Mouse (Mus musculus) MEL-GATA-1-ER (cell line): ENCODE data around the gene Dmbx1.

Source experiments
- DNase-seq: peaks from one replicate; pipeline ENCODE4 v3.0.0-alpha.2; 2012; ENCODE audit warnings: low read depth; ENCODE audit errors: extremely low read depth

Dmbx1 gene

DNA sequence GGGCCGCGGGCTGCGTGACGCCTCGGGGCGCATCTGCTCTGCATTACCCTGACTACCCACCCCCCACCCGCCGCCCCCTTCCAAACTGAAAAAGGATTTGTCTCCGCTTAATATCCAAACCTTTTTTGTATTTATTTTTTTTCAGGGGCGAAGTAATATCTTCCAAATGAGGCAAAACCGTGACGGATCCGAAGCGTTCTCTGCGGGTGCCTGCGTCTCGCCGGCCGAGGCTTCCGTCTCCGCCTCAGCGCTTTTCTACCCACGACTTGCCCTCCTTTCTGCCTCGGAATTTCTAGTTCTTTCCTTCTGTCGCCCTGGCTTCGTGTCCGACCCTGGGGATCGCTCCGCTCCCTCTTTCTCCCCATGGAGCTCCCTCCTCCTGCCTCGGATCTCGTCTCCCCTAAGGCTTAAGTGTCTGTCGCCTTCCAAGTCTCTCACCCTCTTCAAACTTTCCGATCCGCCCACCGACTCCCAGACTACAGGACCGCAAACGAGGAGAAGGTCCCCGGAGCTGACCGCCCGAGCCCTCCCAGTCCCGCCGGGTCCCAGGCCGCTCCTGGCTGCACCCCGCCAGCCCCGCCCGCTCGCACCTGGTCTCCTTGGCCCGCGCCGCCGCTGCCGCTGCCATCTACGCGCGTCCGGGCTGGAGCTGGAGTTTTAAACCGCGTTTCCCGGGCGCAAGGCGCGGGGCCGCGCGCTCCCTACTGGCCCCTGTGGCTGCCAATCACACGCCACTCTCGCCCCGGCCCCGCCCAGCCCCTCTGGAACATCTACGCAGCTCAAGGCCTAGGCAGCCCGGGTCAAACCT, at the start of gene Dmbx1:
Gene Dmbx1, minus strand, starts transcription at position 632 of the 808 bp plus-strand sequence.
- DNase-seq = peak; percentile 56

DNA sequence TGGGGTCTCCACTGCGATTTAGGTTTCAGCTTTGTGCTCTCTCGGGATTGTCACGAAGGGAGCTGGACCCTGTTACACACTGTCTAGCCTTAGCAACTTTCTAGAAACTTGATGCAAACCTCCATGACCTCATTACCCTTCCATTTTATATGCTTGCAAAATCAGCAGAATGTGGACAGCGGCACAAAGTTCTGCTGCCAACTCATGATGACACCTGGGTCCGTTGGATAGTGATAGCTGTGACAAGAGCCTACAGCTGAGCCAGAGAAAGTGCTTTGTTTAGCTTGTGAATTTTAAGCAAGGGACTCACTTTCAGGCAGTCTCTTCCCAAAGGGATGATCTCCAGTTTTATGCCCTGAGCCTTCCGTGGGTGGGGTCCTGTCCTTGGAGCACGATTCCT, 49.7 kb upstream of the Dmbx1 start:
- DNase-seq = no peak

DNA sequence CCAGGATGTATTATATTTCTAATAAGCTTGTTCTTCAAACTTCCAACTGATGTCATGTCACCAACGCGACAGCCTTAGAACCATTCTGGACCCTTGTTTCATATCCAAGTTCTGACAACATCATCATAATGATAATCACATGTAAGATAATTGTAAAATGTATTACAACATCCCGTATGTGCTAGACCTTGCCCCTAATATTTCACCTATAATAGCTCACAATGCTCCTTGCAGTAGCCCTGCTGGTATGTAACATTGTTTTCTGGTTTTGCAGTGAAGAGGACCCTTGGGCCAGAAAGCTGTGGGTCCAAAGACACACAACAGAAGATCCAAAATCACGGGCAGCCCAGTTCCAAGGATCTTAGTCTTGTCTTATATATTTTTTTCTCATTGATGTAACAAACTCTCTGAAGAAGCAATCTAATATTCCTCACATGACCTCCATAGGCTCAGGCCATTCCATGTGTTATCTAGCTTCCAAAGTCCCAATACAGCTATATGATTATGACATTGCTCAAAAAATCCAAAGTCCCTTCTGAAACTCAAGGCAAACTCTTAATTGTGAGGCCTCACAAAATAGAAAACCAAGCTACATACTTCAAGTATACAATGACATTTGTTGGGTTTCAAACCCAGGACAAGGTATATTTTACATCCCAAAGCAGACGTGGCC, 48.3 kb upstream of the Dmbx1 start:
- no peak for DNase-seq

DNA sequence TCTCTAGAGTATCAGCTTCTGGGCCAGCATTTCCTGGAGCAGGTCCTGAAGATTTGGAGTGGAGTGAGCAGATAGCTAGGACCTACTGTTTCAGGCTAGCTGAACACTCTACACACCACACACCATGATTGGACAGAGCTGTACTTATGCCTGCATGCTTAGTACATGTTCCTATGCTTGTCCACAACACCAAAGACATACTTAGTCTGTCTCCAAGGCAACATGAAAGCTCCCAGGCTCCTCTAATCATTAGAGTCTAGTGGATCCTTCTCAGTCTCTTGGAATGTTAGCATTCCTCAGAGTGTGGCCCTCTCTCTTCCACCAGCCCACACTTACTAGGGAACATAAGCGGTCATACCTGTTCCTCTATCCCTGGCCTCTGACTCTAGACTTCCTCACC, 47.7 kb upstream of the Dmbx1 start:
- no peak for DNase-seq

DNA sequence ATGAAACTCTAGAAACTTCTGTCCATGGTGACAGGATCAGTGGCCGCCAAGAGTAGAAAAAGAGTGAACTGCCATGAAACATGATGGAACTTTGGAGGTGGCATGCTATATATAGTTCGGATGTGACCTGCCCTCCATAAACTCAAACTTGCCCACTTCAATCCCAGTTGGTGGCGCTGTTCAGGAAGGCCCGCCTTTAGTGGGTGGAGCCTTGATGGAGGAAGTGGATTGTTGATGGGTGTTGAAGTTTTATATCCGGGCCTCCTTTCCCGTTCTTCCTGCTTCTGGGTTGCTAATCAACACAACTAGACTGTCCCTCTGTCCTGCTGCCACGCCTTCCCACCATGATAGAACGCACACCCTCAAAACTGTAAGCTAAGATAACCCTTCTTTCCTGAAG, 45.2 kb upstream of the Dmbx1 start:
- peak; percentile 90 for DNase-seq

DNA sequence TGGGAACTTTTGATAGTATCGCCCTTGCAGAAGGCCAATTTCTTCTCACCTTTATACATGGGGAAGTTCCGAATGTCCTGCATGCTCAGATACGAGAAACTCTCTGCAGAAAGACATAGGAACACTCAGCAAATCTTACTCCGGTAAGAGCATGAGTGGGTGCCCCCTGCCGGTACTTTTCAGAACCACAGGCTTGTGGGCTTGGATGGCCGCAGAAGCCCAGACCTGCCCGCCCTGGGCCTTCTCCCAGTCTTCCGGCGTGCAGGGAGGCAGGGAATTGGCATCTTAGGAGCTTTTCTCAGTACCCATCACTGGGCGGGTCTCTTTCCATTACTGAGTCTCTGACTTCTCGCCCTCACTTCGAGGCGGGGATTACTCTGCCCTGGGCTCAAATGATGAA, 44.4 kb upstream of the Dmbx1 start:
- DNase-seq = peak; percentile 68

DNA sequence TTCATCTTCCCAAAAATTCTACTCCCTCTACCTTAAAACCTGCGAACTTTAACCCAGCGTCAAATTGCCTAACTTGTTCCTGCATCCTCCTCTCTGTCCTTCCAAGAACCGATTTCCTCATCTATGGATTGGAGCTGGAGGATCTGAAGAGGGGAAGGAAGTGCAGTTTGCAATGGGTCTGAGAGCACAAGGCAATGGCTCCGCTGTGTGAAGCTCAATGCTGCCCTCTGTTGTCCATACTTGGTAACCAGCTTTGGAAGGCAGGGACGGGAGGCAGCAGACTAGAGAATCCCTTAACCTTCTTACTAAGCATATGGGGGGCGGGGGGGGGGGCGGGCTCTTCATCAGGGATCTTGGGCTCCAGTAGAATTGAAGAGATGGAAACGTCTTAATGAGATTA, 41.0 kb upstream of the Dmbx1 start:
- peak; percentile 74 for DNase-seq

DNA sequence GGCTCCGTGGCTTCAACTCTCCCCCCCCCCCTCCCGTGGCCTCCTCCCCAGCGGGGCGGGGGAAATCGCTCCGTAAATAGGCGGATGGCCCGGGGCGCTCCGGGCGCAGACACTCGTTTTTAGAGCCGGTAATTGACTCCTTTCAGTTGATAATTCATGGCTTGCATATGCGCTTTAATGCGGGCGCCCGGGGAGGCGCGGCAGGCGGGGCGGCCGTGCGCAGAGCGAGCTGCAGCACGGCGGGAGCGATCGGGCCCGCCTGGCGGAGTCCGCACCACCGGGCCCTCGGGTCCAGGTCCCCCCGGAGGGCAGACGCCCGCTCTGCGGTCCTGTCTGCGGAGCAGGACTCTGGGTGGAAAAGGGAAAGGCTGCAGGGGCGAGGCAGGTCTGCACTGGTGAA, 39.7 kb upstream of the Dmbx1 start:
- DNase-seq = no peak

DNA sequence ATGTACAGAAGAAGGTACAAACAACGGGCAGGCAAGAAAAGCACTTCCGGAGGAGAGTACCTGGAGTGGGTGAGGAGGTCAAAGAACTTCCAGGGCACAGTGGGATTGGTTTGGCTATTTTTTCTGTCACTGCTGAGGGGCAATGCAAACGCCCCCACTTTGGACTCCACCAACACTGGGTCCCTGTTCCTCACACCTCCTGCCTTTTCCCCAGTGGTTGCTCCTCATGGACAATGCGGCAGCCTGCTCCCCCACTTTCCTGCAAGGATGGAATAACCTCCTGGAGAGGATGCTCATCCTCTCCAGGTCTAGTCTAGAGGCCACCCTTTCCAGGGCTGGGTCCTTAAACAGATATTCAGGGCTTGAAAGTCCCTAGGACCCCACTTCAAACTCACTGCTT, 39.2 kb upstream of the Dmbx1 start:
- DNase-seq = no peak

DNA sequence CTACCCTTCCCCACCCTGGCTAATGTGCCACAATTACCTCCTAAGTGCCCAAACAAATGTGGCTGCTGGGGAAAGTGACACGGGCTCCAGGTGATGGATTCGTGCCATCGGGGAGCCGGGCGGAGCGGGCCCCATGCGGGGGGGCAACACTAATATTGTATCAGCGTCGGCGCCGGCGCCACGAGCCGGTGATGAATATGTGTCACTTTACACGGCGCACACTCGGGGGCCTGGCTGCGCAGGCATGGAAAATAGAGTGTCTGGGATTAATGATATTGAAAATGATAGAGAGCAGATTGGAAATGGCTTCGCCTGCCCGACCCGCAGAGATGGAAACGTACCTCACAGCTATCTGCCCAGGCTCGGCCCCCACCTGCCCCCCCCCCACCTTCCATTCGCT, 32.8 kb upstream of the Dmbx1 start:
- no peak for DNase-seq

DNA sequence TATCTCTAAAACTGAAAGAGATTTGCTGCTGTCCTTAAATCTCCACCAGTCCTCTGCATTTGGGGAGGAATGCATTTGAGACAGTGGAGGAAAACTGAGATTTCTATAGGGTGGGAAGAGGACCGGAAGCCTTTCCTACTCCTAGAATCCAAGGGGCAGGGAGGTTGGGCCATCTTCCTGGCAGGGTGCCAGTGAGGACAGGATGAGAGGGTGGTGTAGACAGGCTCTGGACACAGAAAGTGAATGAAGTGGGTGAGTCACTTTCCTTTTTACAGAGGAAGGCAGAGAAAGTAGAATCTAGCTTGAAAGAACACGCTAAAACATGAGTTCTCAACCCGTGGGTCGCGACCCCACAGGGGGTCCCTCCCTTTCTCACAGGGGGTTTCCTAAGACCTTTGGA, 24.7 kb upstream of the Dmbx1 start:
- DNase-seq = no peak

DNA sequence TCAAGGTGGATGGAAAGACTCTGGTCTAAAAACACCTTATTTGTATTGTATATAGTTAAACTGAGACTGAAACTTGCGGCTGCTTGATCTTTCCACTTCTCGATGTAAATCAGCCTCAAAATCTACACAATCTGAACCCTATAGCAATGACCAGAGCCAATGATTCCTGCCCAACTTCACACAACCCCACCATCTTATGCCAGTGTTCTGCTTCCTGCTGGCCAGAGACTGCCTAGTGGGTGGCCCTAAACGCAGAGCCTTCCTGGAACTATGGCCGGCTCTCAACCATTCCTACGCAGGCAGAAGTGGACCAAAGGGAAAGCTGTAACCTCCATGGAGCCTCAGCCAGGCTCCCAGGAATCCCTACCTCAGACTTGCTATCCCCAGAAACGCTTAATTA, 24.0 kb upstream of the Dmbx1 start:
- no peak for DNase-seq

DNA sequence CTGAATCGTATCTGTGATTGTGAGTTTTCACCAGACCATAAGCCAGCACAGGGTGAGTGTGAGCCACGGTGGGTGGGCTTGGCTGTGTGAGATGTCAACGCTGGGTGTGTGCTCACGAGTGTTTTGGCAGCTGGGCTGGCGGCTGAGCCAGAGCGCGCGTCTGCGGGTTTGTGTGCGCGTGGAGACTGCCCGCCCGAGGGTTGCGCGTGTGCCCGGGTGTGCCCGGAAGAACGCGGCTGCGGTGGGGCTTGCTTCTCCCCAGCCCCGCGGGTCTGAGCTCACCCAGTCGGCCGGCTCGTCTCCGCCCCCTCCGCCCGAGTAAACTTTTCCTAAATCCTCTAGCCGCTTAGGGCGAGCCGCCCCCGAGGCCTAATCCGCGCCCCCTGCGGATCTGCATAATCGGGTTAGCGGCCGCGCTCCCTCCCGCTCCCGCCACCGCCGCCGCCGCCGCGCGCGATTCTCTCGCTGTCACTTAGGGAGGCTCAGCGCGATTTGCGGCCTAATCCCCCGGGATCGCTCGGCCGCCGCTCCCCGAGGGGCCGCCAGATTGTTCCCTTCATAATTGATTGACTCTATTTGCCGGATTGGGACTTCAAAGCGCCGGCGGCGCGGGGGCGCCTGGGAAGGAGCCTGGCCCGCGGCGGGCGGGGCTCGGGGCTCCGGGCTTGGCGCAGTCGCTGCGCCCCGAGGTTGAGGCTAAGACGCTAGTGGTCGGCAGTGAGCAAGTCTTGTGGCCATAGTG, 23.1 kb upstream of the Dmbx1 start:
- no peak for DNase-seq

DNA sequence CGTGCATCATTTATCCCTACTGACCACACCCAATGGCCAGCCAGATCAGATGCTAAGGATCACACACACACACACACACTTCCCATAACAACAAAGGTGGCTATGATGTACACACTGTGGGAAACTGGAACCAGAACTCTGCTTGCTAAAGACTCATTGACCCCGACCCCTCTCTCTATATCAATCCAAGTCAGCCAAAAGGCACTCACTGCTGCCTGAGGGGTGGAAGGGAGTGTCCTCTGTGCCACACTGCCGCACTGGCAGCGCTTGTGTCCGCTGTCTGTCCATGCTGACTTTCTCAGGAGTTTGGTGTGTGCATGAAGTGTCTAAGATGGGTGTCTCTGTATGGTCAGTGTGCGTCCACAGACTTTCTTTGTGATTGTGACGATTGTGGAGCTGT, 22.3 kb upstream of the Dmbx1 start:
- no peak for DNase-seq

DNA sequence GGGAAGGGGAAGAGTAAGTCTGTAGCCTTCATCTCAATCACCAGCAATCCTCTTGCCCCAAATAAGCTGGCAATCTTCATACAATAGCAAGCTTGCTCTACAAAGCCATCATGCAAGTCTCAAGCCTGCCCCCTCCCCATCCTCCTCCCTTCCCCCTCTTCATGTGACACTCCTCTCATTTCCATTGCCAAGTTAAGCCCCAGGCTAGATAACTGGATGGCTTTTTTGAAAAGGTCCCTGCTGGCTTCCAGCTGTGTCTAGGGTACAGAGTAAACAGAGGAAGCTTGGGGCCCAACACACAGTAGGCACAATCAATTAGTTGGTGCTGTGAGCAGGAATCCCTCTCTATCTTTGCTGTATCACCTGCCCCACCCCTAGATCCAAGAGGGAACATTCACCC, 19.8 kb upstream of the Dmbx1 start:
- DNase-seq = no peak

DNA sequence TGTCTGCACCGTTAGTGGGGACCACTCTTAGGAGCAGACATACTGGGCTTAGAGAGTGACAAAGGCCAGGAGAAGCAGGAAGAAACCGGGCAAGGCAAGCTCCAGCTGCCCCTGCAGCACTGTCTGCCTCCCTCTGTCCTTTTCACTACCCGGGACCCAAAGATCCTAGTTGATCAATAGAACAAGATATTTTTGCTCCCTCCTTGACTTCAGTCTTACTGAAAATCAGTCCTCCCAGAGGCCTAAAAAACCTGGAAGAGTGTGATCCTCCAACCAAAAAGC, 15.7 kb upstream of the Dmbx1 start:
- no peak for DNase-seq

DNA sequence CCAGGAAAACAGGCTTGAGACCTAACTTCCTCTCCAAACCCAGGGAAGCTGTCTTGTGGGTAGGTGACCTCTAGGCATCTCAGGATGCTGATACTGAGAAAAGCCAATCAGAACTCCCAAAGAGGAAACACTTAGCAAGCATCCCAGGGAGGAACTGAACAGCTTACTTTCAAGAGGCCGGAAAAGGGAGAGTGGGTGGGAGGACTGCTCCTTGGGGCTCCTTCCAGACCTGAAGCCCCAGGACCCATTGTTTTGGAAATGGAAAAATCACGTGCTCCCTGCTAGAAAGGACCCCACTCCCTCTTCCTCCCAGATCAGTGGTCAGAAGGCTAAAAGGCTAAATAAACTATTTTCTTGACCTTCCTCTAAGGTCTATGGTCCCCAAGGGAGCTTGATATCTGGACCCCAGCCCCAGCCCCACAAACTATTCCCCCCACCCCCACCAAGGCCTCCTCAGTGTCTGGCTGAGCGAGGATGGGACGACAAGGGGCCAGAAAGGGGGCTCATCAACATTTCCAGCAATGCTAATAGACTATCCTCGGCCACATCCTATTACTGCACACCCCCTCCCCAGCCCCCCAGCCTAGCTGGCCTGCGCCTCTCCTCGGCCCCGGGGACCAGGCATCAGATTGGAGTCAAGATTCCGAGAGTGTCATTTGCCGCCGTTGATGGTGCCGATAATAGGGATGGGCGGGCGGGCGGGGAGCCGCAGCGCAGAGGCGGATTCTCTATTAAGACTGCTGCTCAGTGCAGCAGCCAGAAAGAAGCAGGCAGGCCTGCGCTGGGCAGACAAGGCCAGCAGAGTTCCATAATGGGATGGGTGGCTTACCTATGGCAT, 15.1 kb upstream of the Dmbx1 start:
- DNase-seq = no peak

DNA sequence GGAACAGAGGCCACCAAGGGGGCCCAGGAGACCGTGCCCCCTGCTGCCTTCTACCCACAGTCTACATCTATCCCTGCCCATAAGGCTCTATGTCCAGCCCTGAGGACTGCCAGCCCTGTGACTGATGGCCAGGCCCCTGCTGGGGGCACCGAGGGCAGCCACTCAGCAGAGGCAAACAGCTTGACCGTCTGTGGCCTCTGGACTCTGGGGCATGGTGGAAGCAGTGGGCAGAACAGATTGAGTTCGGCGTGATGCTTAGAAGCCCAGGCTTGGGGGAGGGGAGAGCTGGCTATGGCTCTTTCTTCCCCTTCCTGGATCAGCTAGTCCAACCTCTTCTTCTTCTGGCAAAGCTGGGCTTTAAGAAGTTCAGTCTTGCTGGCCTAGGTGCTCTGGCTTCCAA, 13.8 kb upstream of the Dmbx1 start:
- DNase-seq = no peak

DNA sequence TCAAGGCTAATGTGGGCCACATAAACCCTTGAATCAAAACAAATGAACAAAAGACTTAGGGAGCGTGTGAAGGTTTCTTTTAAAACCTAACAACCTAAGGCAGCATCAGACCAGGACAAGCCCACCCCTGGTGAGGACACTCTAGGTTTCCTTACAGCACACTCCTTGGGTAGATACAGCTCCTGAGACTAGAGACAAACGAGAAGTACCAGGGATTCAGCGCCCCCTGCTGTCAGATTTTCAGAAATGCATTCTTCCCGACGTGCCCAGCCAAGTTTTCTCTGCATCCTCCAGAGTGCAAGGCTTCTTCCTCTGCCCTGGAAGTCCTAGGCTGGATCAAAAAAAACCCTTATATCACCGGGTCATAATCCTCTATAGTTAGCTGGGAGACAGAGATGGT, 13.0 kb upstream of the Dmbx1 start:
- DNase-seq = peak; percentile 24

DNA sequence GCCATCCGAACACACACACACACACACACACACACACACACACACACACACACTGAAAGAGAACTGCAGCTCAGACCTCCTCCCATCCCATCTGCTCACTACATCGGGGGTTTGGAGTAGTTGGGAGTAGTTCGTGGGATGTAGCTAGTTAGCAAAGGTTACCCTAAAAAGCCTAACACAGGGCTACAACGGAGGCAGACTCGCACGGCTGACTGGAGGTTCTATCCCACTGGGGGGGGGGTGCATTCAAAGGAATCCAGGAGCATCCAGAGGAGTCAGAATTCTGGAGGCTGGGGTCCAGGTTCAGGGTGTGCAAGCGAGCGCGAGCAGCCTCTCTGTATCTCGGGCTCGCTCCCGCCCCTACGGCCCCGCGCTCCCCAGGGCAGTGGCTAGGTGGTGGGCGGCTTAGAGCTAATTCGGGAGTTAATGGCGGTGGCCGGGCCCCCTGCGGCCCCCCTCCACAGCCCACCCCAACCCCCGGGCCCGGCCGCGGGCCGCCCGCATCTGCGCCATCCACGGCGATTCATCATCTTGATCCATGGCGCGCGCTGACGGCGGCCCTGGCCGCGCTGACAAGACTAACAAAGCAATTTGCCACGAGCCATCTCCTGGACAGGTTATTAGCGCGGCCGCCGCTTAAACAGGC, 4.1 kb upstream of the Dmbx1 start:
- DNase-seq = no peak

DNA sequence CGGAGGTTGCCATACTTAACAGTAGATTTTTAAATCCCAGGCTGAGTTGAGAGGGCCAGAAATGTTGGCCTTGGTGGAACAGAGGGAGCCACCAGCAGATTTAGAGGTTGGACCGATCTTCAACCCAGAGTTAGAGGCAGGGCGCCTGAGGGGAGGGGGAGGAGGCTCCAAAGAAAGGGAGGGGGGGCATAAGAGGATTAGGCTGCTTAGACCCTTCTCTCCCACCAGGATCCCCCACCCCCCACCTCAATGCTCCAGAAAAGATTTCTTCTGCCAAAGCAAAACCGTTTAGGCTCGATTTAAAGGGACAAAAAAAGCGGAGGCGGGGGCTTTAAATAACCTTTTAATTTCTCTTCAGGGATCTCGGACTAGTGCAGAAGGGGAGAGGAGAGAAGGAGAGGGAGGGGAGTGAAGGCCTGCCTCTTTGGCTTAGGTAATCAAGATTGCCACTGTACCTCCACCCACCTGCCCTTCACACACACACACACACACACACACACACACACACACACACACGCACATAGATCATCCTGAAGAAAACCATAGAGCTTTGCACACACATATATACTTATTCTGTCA, 1.6 kb upstream of the Dmbx1 start:
- no peak for DNase-seq
